Mouse (Mus musculus): Measurements from ENCODE around the gene Cd63. TPM values are rescaled to one million over a fixed set of nuclear protein-coding genes. Genes with fewer than 3 reads are reported as not detected.

The Cd63 gene
- total RNA-seq, 2 experiments from 2014 or later = 124 to 132 TPM

DNA sequence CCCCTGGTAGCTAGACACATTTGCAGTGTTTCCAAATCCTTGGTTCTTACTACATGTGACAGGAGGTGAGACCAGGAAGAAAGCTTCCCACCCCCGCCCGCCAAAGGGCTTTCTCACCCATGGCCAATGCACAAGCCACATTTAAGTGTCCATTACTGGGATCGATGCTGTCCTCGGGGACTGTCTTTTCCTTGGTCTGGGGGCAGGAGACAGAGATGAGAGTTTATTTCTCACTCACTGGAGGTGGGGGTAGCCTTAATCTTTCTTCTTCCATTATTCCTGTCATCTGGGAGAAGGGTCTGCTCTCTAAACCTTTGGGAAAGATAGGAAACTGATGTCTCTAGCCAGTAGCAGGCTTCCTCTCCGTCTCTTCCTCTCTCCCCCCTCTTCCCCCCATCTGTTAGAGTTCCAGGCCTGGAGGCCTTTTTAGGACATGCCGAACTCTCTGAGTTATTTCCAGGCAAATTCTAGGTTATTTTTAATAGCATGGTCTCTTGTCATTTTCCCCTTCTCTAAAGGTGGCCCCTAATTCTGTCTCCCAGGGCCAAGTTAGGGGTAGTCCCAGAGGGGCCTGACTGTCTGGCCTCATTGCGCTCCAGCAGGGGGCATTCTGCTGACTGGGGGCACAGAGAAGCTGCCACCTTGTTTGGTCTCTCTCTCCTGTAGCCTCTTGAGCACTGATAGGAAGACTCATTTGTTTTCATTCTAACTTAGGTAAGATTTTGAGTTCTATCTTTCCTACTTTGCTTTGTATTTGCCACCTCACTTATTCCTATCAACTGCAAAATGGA is 34.4 kb downstream of the Cd63 start:
- intact Hi-C loops (cut with DNase I) = no loop called here
- TF ChIP-seq CTCF (IDR thresholded peaks at IDR 0.05) = peak; percentile 49

DNA sequence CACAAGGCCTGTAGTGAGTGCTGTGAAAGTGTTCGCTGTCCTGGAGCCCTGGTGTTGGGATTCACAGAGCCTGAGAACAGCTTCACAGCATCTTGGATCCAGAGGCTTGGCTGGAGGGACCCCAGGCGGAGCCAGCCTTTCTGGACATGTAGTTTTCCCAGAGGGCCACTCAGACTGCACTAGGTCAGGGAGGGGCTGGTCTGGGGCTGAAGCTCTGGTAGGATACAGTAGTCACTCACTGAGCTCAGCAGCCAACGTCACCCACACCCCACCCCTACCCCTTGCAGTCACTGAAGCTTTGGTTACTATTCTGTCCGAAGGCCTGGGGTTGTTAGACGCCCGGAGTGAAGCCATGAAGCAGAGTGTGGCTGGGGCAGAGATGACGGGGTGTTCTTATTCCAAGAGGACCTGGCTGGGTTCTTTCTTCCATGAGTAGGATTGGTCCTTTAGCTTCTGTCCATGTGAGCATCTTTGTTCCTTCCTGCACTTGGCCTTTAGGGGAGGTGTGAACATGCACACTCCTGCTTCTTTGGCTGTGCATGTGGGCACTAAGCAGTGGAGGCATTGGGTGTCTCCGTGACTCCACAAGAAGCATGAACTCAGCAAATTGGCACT is 35.1 kb downstream of the Cd63 start:
- peak overlapping the region; percentile 83 for H3K4me3 ChIP-seq

More for the DNA sequence above, 34.4 kb downstream of the Cd63 start:
- Histone ChIP-seq H3K27ac (peak overlapping the region; percentile 88), H3K4me3 (peak overlapping the region; percentile 83)
- no peak for DNase-seq

DNA sequence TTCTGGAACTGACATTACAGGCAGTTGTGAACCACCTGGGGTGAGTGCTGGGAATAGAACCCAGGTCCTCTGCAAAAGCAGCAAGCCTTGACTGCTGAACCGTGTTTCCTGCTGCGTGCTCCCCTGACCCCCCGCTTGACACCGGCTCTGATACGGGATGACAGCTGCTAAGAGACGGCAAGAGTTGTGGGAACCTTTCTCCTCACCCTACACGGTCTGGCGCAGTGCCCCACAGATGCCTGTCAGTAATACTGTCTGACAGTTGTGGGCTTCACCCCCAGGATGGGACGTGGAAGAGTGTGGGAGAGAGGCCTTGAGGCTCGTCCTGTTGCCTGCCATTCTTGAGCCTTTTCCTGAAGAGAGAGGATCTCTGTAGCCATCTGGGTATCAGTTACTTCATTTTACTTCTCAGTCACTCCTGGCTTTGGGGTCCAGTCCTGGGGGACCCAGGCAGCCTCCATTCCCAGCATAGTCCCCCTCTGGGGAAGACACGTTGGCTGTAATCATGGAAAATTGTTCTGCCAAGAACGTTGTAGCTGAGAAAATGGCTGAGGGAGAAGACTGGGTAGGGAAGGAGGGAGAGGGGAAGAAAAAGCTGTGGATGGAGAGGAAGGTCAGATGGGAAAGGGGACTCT is 37.1 kb downstream of the Cd63 start:
- Histone ChIP-seq H3K4me3 (peak overlapping the region; percentile 83), H3K27ac (peak overlapping the region; percentile 88)
- TF ChIP-seq CTCF (IDR thresholded peaks at IDR 0.05) = no peak
- DNase-seq = peak; percentile 89
- intact Hi-C loops (cut with DNase I) = no loop called here

More for the DNA sequence above, 35.1 kb downstream of the Cd63 start:
- H3K27ac ChIP-seq = peak overlapping the region; percentile 88
- no peak for TF ChIP-seq CTCF (IDR thresholded peaks at IDR 0.05)
- DNase-seq = peak; percentile 73
- intact Hi-C loops (cut with DNase I) = no loop called here

DNA sequence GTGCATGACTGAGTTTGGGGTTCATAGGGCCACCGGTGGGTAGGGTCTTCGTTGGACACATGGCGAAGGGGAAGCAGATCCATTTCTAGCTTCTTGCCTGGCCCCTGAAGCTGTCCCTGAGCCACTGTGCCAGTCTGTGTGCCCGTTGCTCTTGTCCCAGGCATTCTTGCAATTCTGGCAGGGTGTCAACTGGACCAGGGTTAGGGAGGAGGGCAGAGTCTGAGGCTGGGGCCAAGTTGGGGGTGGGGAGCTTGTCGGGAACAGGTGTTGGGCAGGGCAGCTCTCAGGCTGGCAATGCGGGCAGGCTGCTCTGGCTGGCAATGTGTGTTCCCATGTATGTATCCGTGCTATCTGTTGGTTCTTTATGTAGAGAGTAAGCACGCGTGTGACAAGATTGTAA is 37.7 kb downstream of the Cd63 start:
- peak; percentile 97 for DNase-seq
- peak overlapping the region; percentile 83 for H3K4me3 ChIP-seq
- intact Hi-C loops (cut with DNase I) = no loop called here
- no peak for TF ChIP-seq CTCF (IDR thresholded peaks at IDR 0.05)
- H3K27ac ChIP-seq = peak overlapping the region; percentile 88

- H3K27ac ChIP-seq = peak overlapping the region; percentile 88
- intact Hi-C loops (cut with DNase I) = no loop called here
- no peak for TF ChIP-seq CTCF (IDR thresholded peaks at IDR 0.05)
These were observed 38.2 kb downstream of the Cd63 start for GRCm38 (mm10) chr10:128938974-128939373.

DNA sequence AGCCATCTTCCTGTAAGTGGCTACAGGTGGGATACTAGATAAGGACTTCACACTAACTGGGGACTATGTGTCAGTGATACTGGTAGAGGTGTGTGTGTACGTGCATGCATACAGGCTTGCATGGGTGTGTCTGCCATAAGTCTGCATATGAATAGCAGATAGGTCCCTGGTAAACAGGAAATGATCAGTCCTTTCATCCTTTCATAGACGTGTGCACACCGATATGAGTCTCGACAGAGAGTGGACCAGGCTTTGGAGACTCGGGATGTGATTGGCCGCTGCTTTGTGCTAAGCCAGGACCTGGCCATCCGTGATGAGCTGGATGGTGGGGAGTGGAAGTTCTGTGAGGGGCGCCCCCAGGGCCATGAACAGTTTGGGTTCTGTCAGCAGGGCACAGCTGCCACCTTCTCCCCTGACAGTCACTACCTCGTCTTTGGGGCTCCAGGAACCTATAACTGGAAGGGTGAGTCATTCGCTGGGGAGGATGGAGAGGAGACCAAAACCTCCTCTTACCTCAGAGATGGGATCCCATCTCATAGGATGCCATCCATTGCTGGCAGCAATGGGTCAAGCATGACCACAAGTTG is 39.8 kb downstream of the Cd63 start:
- Histone ChIP-seq H3K27ac (no peak overlapping the region), H3K4me3 (no peak overlapping the region)
- no peak for DNase-seq
- TF ChIP-seq CTCF (IDR thresholded peaks at IDR 0.05) = no peak
- intact Hi-C loops (cut with DNase I) = no loop called here

More at GRCm38 (mm10) chr10:128938974-128939373, 38.2 kb downstream of the Cd63 start:
- peak; percentile 57 for DNase-seq
- H3K4me3 ChIP-seq = peak overlapping the region; percentile 83

DNA sequence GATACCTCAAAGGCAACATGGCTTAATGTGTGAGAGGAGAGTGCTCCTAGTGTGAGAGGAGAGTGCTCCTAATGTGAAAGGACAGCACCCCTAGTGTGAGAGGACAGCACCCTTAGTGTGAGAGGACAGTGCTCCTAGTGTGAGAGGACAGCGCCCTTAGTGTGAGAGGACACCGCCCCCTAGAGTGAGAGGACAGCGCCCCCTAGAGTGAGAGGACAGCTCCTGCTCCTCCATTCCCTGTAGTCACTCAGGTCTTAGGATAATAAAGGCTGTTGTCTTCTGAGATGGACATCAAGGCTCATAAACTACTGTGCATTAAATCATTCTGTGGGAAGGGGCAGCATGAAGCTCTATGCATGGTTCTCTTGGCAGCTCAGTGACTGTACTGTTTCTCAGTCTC is 44.9 kb downstream of the Cd63 start:
- H3K27ac ChIP-seq = no peak overlapping the region
- DNase-seq = peak; percentile 79
- intact Hi-C loops (cut with DNase I) = loop anchor here (2.0 to 5.0 kb wide), 2 partner anchors 23 to 33 kb away; partner anchors contain the start of gene Rdh5
- no peak overlapping the region for H3K4me3 ChIP-seq
- peak; percentile 89 for TF ChIP-seq CTCF (IDR thresholded peaks at IDR 0.05)

DNA sequence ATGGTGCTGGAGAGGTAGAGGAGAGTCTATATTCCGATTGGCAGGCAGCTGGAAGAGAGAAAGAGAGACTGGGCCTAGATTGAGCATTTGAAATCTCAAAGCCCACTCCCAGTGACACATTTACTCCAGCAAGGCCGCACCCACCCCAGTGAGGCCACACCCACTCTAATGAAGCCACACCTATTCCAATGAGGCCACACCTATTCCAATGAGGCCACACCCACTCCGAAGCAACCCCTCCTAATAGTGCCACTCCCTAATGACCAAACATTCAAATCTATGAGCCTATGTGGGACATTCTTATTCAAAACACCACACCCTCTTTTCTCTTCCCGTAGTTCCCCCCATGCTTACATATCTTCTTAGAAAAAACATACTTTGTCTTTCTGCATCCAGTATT is 46.7 kb downstream of the Cd63 start:
- TF ChIP-seq CTCF (IDR thresholded peaks at IDR 0.05) = no peak
- Histone ChIP-seq H3K4me3 (no peak overlapping the region), H3K27ac (no peak overlapping the region)
- no peak for DNase-seq
- intact Hi-C loops (cut with DNase I) = loop anchor here (2.0 to 5.0 kb wide), 2 partner anchors 25 to 35 kb away; partner anchors contain the start of gene Rdh5

DNA sequence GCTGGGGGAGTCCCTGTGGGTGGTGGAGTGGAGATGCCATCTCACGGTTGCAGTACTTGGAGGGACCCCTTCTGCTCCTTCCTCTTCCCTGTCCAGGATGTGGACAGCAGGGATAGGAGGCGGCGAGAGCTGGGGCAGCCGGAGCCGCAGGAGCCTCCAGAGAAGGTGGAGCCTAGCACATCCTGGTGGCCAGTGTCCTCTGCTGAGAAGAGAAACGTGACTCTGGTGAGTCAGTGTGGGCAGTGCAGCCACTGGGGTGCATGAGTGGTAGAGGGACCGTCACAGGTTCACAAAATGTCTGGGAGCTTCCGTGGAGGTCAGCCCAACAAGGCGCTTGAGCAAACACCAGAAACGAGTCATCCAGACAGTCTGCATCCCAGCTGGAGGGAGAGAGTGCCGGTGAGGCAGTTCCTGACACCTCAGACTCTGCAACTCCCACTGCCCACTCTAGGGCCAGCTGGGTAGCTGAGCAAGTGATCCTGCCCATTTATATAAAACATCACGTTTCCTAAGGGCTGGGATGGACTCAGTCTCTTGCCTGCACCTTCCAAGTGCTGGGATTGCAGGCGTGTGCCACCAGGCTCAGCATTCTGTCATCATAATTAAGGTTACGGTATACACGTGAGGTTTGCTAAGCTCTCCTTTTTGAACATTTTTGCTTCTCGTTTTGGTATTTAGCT is 49.6 kb downstream of the Cd63 start:
- no peak for DNase-seq
- intact Hi-C loops (cut with DNase I) = no loop called here
- H3K4me3 ChIP-seq = no peak overlapping the region
- no peak overlapping the region for H3K27ac ChIP-seq
- no peak for TF ChIP-seq CTCF (IDR thresholded peaks at IDR 0.05)

DNA sequence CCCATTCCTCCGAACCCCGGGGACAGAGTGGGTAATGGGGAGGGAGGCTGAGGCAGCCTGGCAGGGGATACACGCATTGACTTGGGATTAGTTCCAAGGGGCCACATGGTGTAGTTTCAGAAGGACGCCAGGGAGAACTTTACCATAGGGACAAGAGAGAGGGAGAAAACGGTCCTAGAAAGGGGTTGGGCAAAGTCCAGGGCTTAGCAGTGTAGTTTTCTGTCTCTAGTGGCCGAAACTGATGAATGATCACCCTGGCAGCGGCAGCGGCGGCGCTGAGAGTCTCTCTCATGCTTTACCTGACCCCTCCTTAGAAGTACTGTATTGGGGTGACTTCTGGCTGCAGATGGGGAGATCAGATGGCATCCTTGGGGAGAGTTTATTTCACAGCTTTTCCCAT is 57.6 kb downstream of the Cd63 start:
- Histone ChIP-seq H3K27ac (no peak overlapping the region), H3K4me3 (no peak overlapping the region)
- DNase-seq = no peak
- no peak for TF ChIP-seq CTCF (IDR thresholded peaks at IDR 0.05)
- intact Hi-C loops (cut with DNase I) = no loop called here

DNA sequence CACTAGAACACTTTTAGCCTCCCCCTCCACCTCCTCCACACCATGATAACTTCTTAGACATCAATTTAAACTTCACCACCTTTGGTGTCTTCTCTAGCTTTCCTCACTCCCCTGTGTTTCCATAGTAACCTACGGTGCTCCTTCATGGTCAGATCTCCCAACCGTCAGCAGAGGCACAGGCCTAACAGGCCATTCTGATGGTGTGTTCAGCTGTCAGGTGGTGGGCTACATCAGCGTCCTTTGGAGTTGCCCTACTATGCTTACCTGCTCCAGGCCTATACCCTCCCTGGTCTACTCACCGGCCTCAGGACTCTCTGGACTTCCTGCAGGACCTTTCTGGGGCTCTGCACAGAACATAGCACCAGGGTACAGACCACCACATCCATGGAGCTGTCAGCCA is 59.4 kb downstream of the Cd63 start:
- no peak overlapping the region for H3K27ac ChIP-seq

More for the DNA sequence above, 59.4 kb downstream of the Cd63 start:
- DNase-seq = no peak
- no peak overlapping the region for H3K4me3 ChIP-seq
- intact Hi-C loops (cut with DNase I) = no loop called here
- no peak for TF ChIP-seq CTCF (IDR thresholded peaks at IDR 0.05)
